In genomic region chr3:151902216-151902827, GRCm38 (mm10) we compare ENCODE assay signal across 20 mouse cellular contexts.
DNase-seq lines count a peak whose midpoint lies in the region; ATAC-seq lines count a peak whose summit lies in the region.
"Had no signal": no experiment of that assay in that cellular context is flagged by ENCODE, and none has a peak within 500 bp of the region (broad histone marks: within the 10 kb centered on the region; RNA-seq: fewer than 3 reads in every experiment).

No protein-coding gene starts in this region.

- ATAC-seq in embryonic facial prominence, embryonic 13.5 days (ENCODE audit: insufficient number of reproducible peaks, insufficient read depth, low FRiP score, low TSS enrichment, low read depth), result no peak
- 0 out of 2 replicates have a peak, but pooled peaks have one; percentile 17 for ATAC-seq in lung, embryonic 16.5 days (ENCODE audit: low read depth)
- peak; percentile 83 for ATAC-seq in limb, embryonic 13.5 days (ENCODE audit: low FRiP score, low read depth)
- ATAC-seq: activated CD4-positive, CD25-positive, alpha-beta regulatory T cell, adult 4 months; forebrain, postnatal 0 days; hindbrain, embryonic 16.5 days; inflammation-experienced regulatory T-cells, adult 6 months had no signal

- DNase-seq in embryonic facial prominence, embryonic 10.5 days (ENCODE audit: low spot score), result no peak
- no peak for DNase-seq in lung, postnatal 14 days
- DNase-seq in left cerebral cortex, postnatal 4 days, result no peak
- DNase-seq in right cerebral cortex, postnatal 36 days (ENCODE audit: low spot score in 2 of 2), result no peak
- DNase-seq: adrenal gland, postnatal 14 days; cerebellum, adult 11-12 months; cerebellum, adult 9-10 months; cerebellum, postnatal 25 days; forebrain, postnatal 0 days; gastrocnemius, postnatal 25 days; heart, postnatal 4 days had no signal

- H3K4me1 ChIP-seq in embryonic facial prominence, embryonic 13.5 days, result peaks cover 15% of the 10 kb centered on the region
- H3K4me1 ChIP-seq in embryonic facial prominence, embryonic 10.5 days, result 0 out of 2 replicates have a peak, but pooled peaks cover 2% of the 10 kb centered on the region
- H3K4me1 ChIP-seq in lung, embryonic 16.5 days (replicated peaks; ENCODE audit: control insufficient read depth, insufficient read depth, low read length), result no peaks in the 10 kb centered on the region
- H3K4me1 ChIP-seq in limb, embryonic 13.5 days, result peaks cover 15% of the 10 kb centered on the region
- H3K4me1 ChIP-seq: forebrain, embryonic 13.5 days; hindbrain, embryonic 12.5 days had no signal

- no peak overlapping the region for H3K4me3 ChIP-seq in embryonic facial prominence, embryonic 13.5 days
- H3K4me3 ChIP-seq in embryonic facial prominence, embryonic 10.5 days, result no peak overlapping the region
- H3K4me3 ChIP-seq in lung, embryonic 16.5 days (ENCODE audit: low read length), result no peak overlapping the region
- no peak overlapping the region for H3K4me3 ChIP-seq in limb, embryonic 13.5 days
- H3K4me3 ChIP-seq: forebrain, embryonic 13.5 days; heart, embryonic 13.5 days; hindbrain, embryonic 12.5 days had no signal

- no peaks in the 10 kb centered on the region for H3K36me3 ChIP-seq in embryonic facial prominence, embryonic 13.5 days
- no peaks in the 10 kb centered on the region for H3K36me3 ChIP-seq in embryonic facial prominence, embryonic 10.5 days (replicated peaks)
- H3K36me3 ChIP-seq in lung, embryonic 16.5 days (ENCODE audit: control insufficient read depth, insufficient read depth, low read length), result no peaks in the 10 kb centered on the region
- H3K36me3 ChIP-seq in limb, embryonic 13.5 days, result no peaks in the 10 kb centered on the region
- H3K36me3 ChIP-seq: heart, embryonic 13.5 days; hindbrain, embryonic 12.5 days had no signal

- no peaks in the 10 kb centered on the region for H3K9me3 ChIP-seq in embryonic facial prominence, embryonic 13.5 days
- H3K9me3 ChIP-seq in embryonic facial prominence, embryonic 10.5 days, result no peaks in the 10 kb centered on the region
- no peaks in the 10 kb centered on the region for H3K9me3 ChIP-seq in lung, embryonic 16.5 days (ENCODE audit: control insufficient read depth, low read length)
- no peaks in the 10 kb centered on the region for H3K9me3 ChIP-seq in limb, embryonic 13.5 days
- H3K9me3 ChIP-seq: forebrain, embryonic 13.5 days; heart, embryonic 13.5 days; hindbrain, embryonic 12.5 days had no signal

- peak overlapping the region; percentile 20; the same call in 1 of the 2 replicates for H3K4me2 ChIP-seq in embryonic facial prominence, embryonic 13.5 days
- H3K4me2 ChIP-seq in lung, embryonic 16.5 days (ENCODE audit: low read depth, low read length), result no peak overlapping the region
- H3K4me2 ChIP-seq in limb, embryonic 13.5 days (replicated peaks), result no peak overlapping the region
- H3K4me2 ChIP-seq: forebrain, embryonic 13.5 days; heart, embryonic 13.5 days; hindbrain, embryonic 12.5 days had no signal

- intact Hi-C loops in left cerebral cortex, postnatal 4 days (cut with DNase I), result no loop called here

- WGBS in embryonic facial prominence, embryonic 13.5 days, result 36% methylated on average over 13 of the region's 13 CpGs
- WGBS in embryonic facial prominence, embryonic 10.5 days, result 85% methylated on average over 13 of the region's 13 CpGs
- 72% methylated on average over 13 of the region's 13 CpGs for WGBS in lung, embryonic 16.5 days
- WGBS in limb, embryonic 13.5 days, result 49% methylated on average over 13 of the region's 13 CpGs

- H3K27ac ChIP-seq in embryonic facial prominence, embryonic 13.5 days, result peak overlapping the region; percentile 68
- no peak overlapping the region for H3K27ac ChIP-seq in embryonic facial prominence, embryonic 10.5 days (replicated peaks)
- no peak overlapping the region for H3K27ac ChIP-seq in lung, embryonic 16.5 days (ENCODE audit: low read length)
- H3K27ac ChIP-seq in limb, embryonic 13.5 days, result peak overlapping the region; percentile 72
- H3K27ac ChIP-seq: forebrain, embryonic 13.5 days; heart, embryonic 13.5 days; hindbrain, embryonic 12.5 days had no signal

- 0 out of 2 replicates have a peak, but pooled peaks cover 3% of the 10 kb centered on the region for H3K27me3 ChIP-seq in embryonic facial prominence, embryonic 13.5 days
- H3K27me3 ChIP-seq in embryonic facial prominence, embryonic 10.5 days (replicated peaks; ENCODE audit: low read depth, poor library complexity, severe bottlenecking), result no peaks in the 10 kb centered on the region
- H3K27me3 ChIP-seq in lung, embryonic 16.5 days (ENCODE audit: control insufficient read depth, insufficient read depth, low read depth, low read length), result no peaks in the 10 kb centered on the region
- H3K27me3 ChIP-seq in limb, embryonic 13.5 days, result no peaks in the 10 kb centered on the region
- H3K27me3 ChIP-seq: forebrain, embryonic 13.5 days; heart, embryonic 13.5 days; hindbrain, embryonic 12.5 days had no signal

- no peak overlapping the region for H3K9ac ChIP-seq in embryonic facial prominence, embryonic 13.5 days
- no peak overlapping the region for H3K9ac ChIP-seq in lung, embryonic 16.5 days (ENCODE audit: low read length)
- no peak overlapping the region for H3K9ac ChIP-seq in limb, embryonic 13.5 days
- H3K9ac ChIP-seq: forebrain, embryonic 13.5 days; forebrain, postnatal 0 days; heart, embryonic 13.5 days; hindbrain, embryonic 12.5 days had no signal

Comparison
In these comparisons a context has a peak if more than half of its experiments do, and no peak if none do; other contexts are left out.
1. H3K27ac ChIP-seq: peak in embryonic facial prominence, embryonic 13.5 days (single experiment) and limb, embryonic 13.5 days (single experiment); none in embryonic facial prominence, embryonic 10.5 days (single experiment) and lung, embryonic 16.5 days (single experiment).